Mouse (Mus musculus): ENCODE data around the gene Eef2k. TPM values are rescaled to one million over a fixed set of nuclear protein-coding genes. Genes with fewer than 3 reads are reported as not detected.
A peak's percentile ranks its signal among the peaks of the same experiment; 100 is the strongest.

Gene Eef2k
- polyA plus RNA-seq, 1 experiment from 2014 or later: 12.4 TPM

DNA sequence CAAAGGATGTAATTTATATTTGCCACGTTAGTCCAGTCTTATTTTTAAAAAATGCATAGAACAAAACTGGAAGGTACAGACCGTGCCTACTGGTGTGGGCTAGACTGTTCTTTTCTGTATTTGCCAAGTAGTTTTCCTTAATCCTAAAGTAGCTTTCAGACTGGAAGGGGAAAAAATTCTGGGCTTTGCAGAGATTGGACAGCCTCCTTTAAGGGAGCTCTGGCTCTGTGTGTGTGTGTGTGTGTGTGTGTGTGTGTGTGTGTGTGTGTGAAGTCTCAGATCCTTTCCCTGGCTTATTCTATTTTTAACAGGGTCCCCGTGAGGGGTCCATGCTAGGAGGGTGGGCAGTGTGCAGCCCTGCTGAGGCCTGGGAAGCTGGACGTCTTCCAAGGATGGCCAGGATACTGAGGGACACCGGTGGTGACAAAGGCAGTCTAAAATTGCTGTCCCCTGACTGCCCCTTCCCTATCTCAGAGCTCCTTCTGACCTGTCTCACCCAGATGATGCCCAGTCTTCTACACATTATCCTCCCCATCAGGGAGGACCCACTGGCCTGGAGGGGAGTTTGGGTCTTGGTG lies 27.9 kb downstream of the Eef2k start:
- H3K9ac ChIP-seq (ENCODE audit: low read length): peak overlapping the region; percentile 31; the same call in 1 of the 2 replicates
- H3K9me3 ChIP-seq (ENCODE audit: control insufficient read depth, low read length): no peaks in the 10 kb centered on the region
- 36% methylated on average over 5 of the region's 5 CpGs for WGBS
- ATAC-seq (ENCODE audit: insufficient number of reproducible peaks, insufficient read depth, low FRiP score, low read depth): no peak
- no peaks in the 10 kb centered on the region for H3K36me3 ChIP-seq (ENCODE audit: control insufficient read depth, insufficient read depth, low read length)
- peak overlapping the region in 1 of 2 experiments; percentile 56; a peak in 3 of 4 replicates for H3K27ac ChIP-seq (replicated peaks in 1 of 2; ENCODE audit: control insufficient read depth in 1 of 2, insufficient read depth in 1 of 2, low read depth in 2 of 2, low read length in 2 of 2)
- H3K27me3 ChIP-seq (ENCODE audit: control insufficient read depth, insufficient read depth, low read length): no peaks in the 10 kb centered on the region
- H3K4me2 ChIP-seq (ENCODE audit: low read length): peak overlapping the region; percentile 29; the same call in 1 of the 2 replicates
- H3K4me1 ChIP-seq (ENCODE audit: control insufficient read depth in 2 of 2, insufficient read depth in 2 of 2, low read length in 2 of 2): peaks cover 21 to 50% of the 10 kb centered on the region in 2 experiments
- no peak overlapping the region for H3K4me3 ChIP-seq (ENCODE audit: control insufficient read depth in 1 of 2, insufficient read depth in 1 of 2, low read depth in 1 of 2, low read length in 2 of 2)

- Histone ChIP-seq H3K9me3 (ENCODE audit: control insufficient read depth, low read length) (no peaks in the 10 kb centered on the region), H3K4me3 (ENCODE audit: control insufficient read depth in 1 of 2, insufficient read depth in 1 of 2, low read depth in 1 of 2, low read length in 2 of 2) (no peak overlapping the region), H3K9ac (ENCODE audit: low read length) (no peak overlapping the region), H3K4me2 (ENCODE audit: low read length) (no peak overlapping the region), H3K27ac (replicated peaks in 1 of 2; ENCODE audit: control insufficient read depth in 1 of 2, insufficient read depth in 1 of 2, low read depth in 2 of 2, low read length in 2 of 2) (no peak overlapping the region), H3K27me3 (ENCODE audit: control insufficient read depth, insufficient read depth, low read length) (no peaks in the 10 kb centered on the region), H3K4me1 (ENCODE audit: control insufficient read depth in 2 of 2, insufficient read depth in 2 of 2, low read length in 2 of 2) (peaks cover 15 to 31% of the 10 kb centered on the region in 2 experiments), H3K36me3 (ENCODE audit: control insufficient read depth, insufficient read depth, low read length) (no peaks in the 10 kb centered on the region)
- ATAC-seq (ENCODE audit: insufficient number of reproducible peaks, insufficient read depth, low FRiP score, low read depth): no peak
- WGBS: 83% methylated on average over 12 of the region's 12 CpGs
Measured at GRCm38 (mm10) chr7:120873083-120873482, 30.5 kb downstream of the Eef2k start.

GRCm38 (mm10) chr7:120874021-120874420 lies 31.4 kb downstream of the Eef2k start:
- Histone ChIP-seq H3K36me3 (ENCODE audit: control insufficient read depth, insufficient read depth, low read length) (no peaks in the 10 kb centered on the region), H3K9ac (ENCODE audit: low read length) (no peak overlapping the region), H3K27me3 (ENCODE audit: control insufficient read depth, insufficient read depth, low read length) (no peaks in the 10 kb centered on the region), H3K4me3 (ENCODE audit: control insufficient read depth in 1 of 2, insufficient read depth in 1 of 2, low read depth in 1 of 2, low read length in 2 of 2) (no peak overlapping the region), H3K4me2 (ENCODE audit: low read length) (no peak overlapping the region), H3K27ac (replicated peaks in 1 of 2; ENCODE audit: control insufficient read depth in 1 of 2, insufficient read depth in 1 of 2, low read depth in 2 of 2, low read length in 2 of 2) (no peak overlapping the region), H3K4me1 (ENCODE audit: control insufficient read depth in 2 of 2, insufficient read depth in 2 of 2, low read length in 2 of 2) (peaks cover 14 to 25% of the 10 kb centered on the region in 2 experiments), H3K9me3 (ENCODE audit: control insufficient read depth, low read length) (no peaks in the 10 kb centered on the region)
- no peak for ATAC-seq (ENCODE audit: insufficient number of reproducible peaks, insufficient read depth, low FRiP score, low read depth)
- WGBS: 95% methylated on average over 3 of the region's 3 CpGs

GRCm38 (mm10) chr7:120874764-120875539 lies 32.3 kb downstream of the Eef2k start:
- H3K9ac ChIP-seq (ENCODE audit: low read length): no peak overlapping the region
- no peak overlapping the region for H3K4me2 ChIP-seq (ENCODE audit: low read length)
- no peak for ATAC-seq (ENCODE audit: insufficient number of reproducible peaks, insufficient read depth, low FRiP score, low read depth)
- no peak overlapping the region for H3K4me3 ChIP-seq (ENCODE audit: control insufficient read depth in 1 of 2, insufficient read depth in 1 of 2, low read depth in 1 of 2, low read length in 2 of 2)
- 43% methylated on average over 7 of the region's 7 CpGs for WGBS
- H3K27ac ChIP-seq (replicated peaks in 1 of 2; ENCODE audit: control insufficient read depth in 1 of 2, insufficient read depth in 1 of 2, low read depth in 2 of 2, low read length in 2 of 2): no peak overlapping the region
- H3K4me1 ChIP-seq (ENCODE audit: control insufficient read depth in 2 of 2, insufficient read depth in 2 of 2, low read length in 2 of 2): peaks cover 10 to 16% of the 10 kb centered on the region in 2 experiments
- 0 out of 2 replicates have a peak, but pooled peaks cover 2% of the 10 kb centered on the region for H3K36me3 ChIP-seq (ENCODE audit: control insufficient read depth, insufficient read depth, low read length)
- no peaks in the 10 kb centered on the region for H3K9me3 ChIP-seq (ENCODE audit: control insufficient read depth, low read length)
- no peaks in the 10 kb centered on the region for H3K27me3 ChIP-seq (ENCODE audit: control insufficient read depth, insufficient read depth, low read length)

DNA sequence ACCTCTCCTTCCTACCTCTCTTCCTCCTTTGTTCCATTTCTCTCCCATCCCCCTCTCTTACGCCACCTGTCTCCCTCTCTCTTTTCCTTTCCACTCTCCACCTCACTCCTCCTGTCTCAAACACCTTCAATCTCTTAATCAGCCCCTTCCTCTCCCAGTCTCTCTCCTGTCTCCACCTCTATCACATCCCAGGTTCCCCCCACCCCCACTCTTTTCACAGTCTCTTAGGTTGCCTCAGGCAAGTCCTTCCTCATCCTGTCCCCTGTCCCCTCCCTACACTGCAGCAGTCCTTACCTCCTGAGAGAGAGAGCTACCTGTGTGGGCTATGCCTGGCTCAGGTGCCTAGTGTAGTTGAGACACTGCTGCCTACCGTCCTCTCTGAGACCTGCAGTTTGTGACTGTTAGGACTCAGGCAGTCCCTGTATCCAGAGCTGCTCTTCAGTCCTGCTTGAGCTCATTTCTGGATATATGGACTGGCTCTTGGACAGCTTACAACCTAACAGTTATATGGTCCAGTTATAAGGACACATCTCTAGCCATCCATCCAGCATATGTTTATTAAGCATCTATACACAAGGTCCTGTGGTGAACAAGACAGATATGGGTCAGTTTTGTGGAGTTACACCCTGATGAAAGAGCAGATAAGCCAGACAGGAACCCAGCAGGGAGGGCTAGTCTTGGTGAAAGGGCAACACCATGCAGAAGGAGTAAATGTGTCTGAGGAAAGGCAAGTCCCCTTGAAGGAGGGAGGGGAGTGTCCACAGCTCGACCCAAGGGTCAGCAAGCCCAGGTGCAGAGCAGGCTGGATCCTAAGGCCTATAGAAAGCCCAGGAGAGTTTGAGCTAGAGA lies 33.1 kb downstream of the Eef2k start:
- H3K4me3 ChIP-seq (ENCODE audit: control insufficient read depth in 1 of 2, insufficient read depth in 1 of 2, low read depth in 1 of 2, low read length in 2 of 2): no peak overlapping the region
- WGBS: 65% methylated on average over 3 of the region's 3 CpGs
- H3K9ac ChIP-seq (ENCODE audit: low read length): no peak overlapping the region
- H3K9me3 ChIP-seq (ENCODE audit: control insufficient read depth, low read length): no peaks in the 10 kb centered on the region
- no peak overlapping the region for H3K4me2 ChIP-seq (ENCODE audit: low read length)
- no peak for ATAC-seq (ENCODE audit: insufficient number of reproducible peaks, insufficient read depth, low FRiP score, low read depth)
- peaks cover 4 to 8% of the 10 kb centered on the region in 2 experiments for H3K4me1 ChIP-seq (ENCODE audit: control insufficient read depth in 2 of 2, insufficient read depth in 2 of 2, low read length in 2 of 2)
- H3K36me3 ChIP-seq (ENCODE audit: control insufficient read depth, insufficient read depth, low read length): peaks cover 11% of the 10 kb centered on the region
- no peak overlapping the region for H3K27ac ChIP-seq (replicated peaks in 1 of 2; ENCODE audit: control insufficient read depth in 1 of 2, insufficient read depth in 1 of 2, low read depth in 2 of 2, low read length in 2 of 2)
- no peaks in the 10 kb centered on the region for H3K27me3 ChIP-seq (ENCODE audit: control insufficient read depth, insufficient read depth, low read length)

DNA sequence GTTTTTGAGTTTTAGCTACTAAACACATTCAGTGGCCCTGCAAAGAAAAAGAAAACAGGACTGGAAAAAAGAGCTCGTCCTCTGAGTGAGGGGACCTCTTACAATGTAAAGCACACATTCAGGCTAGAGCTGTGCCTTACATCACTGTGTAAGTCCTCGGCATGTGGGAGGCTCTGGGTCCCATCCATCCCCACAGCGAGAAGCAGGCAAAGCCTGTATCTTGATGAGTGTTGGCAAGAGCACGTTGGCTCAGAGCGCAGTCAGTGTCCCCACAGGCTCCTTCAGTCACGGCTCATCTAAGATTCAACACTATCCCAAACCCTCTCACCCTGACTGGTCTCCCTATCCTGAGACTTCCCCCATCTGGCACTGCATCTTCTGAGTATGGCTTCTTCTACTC lies 35.6 kb downstream of the Eef2k start:
- no peak for ATAC-seq (ENCODE audit: insufficient number of reproducible peaks, insufficient read depth, low FRiP score, low read depth)
- WGBS: 61% methylated on average over 6 of the region's 6 CpGs
- peaks cover 2 to 8% of the 10 kb centered on the region in 2 experiments for H3K4me1 ChIP-seq (ENCODE audit: control insufficient read depth in 2 of 2, insufficient read depth in 2 of 2, low read length in 2 of 2)
- H3K4me3 ChIP-seq (ENCODE audit: control insufficient read depth in 1 of 2, insufficient read depth in 1 of 2, low read depth in 1 of 2, low read length in 2 of 2): no peak overlapping the region
- no peak overlapping the region for H3K4me2 ChIP-seq (ENCODE audit: low read length)
- H3K27ac ChIP-seq (replicated peaks in 1 of 2; ENCODE audit: control insufficient read depth in 1 of 2, insufficient read depth in 1 of 2, low read depth in 2 of 2, low read length in 2 of 2): no peak overlapping the region
- no peaks in the 10 kb centered on the region for H3K27me3 ChIP-seq (ENCODE audit: control insufficient read depth, insufficient read depth, low read length)
- no peak overlapping the region for H3K9ac ChIP-seq (ENCODE audit: low read length)
- H3K9me3 ChIP-seq (ENCODE audit: control insufficient read depth, low read length): no peaks in the 10 kb centered on the region
- peaks cover 31% of the 10 kb centered on the region for H3K36me3 ChIP-seq (ENCODE audit: control insufficient read depth, insufficient read depth, low read length)

DNA sequence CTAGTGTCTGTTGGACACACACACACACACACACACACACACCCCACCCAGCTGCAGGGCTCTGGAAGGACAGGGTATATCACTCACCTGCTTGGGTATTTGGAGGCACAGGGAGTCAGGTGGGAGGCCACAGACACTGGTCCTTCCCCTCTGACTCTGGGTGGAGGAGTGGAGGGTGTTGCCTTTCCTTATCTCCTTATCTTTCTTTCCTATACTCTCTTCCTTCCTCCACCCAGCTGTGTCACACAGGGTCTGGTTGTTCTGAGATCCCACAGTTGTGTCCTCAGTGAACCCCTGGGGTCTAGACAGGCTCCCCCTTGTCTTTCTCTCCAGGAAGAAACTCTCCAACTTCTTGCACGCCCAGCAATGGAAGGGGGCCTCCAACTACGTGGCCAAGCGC lies 37.3 kb downstream of the Eef2k start:
- Histone ChIP-seq H3K36me3 (ENCODE audit: control insufficient read depth, insufficient read depth, low read length) (peaks cover 45% of the 10 kb centered on the region), H3K27me3 (ENCODE audit: control insufficient read depth, insufficient read depth, low read length) (no peaks in the 10 kb centered on the region), H3K9ac (ENCODE audit: low read length) (no peak overlapping the region), H3K27ac (replicated peaks in 1 of 2; ENCODE audit: control insufficient read depth in 1 of 2, insufficient read depth in 1 of 2, low read depth in 2 of 2, low read length in 2 of 2) (no peak overlapping the region), H3K4me2 (ENCODE audit: low read length) (no peak overlapping the region), H3K4me1 (ENCODE audit: control insufficient read depth in 2 of 2, insufficient read depth in 2 of 2, low read length in 2 of 2) (peaks cover 2 to 7% of the 10 kb centered on the region in 2 experiments), H3K9me3 (ENCODE audit: control insufficient read depth, low read length) (no peaks in the 10 kb centered on the region), H3K4me3 (ENCODE audit: control insufficient read depth in 1 of 2, insufficient read depth in 1 of 2, low read depth in 1 of 2, low read length in 2 of 2) (no peak overlapping the region)
- no peak for ATAC-seq (ENCODE audit: insufficient number of reproducible peaks, insufficient read depth, low FRiP score, low read depth)
- 86% methylated on average over 3 of the region's 3 CpGs for WGBS

Measured in heart, embryonic 14.5 days (tissue).